Mouse (Mus musculus) stomach, embryonic 14.5 days (tissue): Measurements from ENCODE around the gene Atxn3. TPM values are rescaled to one million over a fixed set of nuclear protein-coding genes. Genes with fewer than 3 reads are reported as not detected.

ENCODE experiments used
- polyA plus RNA-seq: library from polyadenylated mRNA; unstranded; fragments of >200 nt; fragmentation: Nextera tagmentation; extraction: Ambion mirVana; gene quantifications from 2 replicates; pipeline ENCODE4 v1.2.1, GENCODE M21; 2014

The Atxn3 gene
- polyA plus RNA-seq, 1 experiment from 2014 or later = 15.5 TPM

Other genes with a start within 250 kb of the Atxn3 start
- gene Tc2n, start 239.7 kb downstream of the Atxn3 start, polyA plus RNA-seq = 2.6 and 3.1 TPM in 2 replicates
- gene Fbln5, start 139.2 kb downstream of the Atxn3 start, polyA plus RNA-seq = 50.6 and 52.4 TPM in 2 replicates
- gene Trip11, start 45.0 kb downstream of the Atxn3 start, polyA plus RNA-seq = 40.2 and 40.9 TPM in 2 replicates
- gene Cpsf2, start 17.7 kb upstream of the Atxn3 start, polyA plus RNA-seq = 29.0 and 32.6 TPM in 2 replicates
- 0.26 and 0.41 TPM in 2 replicates for gene Slc24a4, start 170.5 kb upstream of the Atxn3 start, polyA plus RNA-seq